Mouse (Mus musculus) forebrain, embryonic 11.5 days (tissue): Measurements from ENCODE around the gene Lamtor2. TPM values are rescaled to one million over a fixed set of nuclear protein-coding genes. Genes with fewer than 3 reads are reported as not detected.
A peak's percentile ranks its signal among the peaks of the same experiment; 100 is the strongest.

ENCODE experiments used
- ATAC-seq: fragments of 200-750 bp; cut with Nextera tagmentation; replicated peaks from 2 replicates; pipeline ENCODE4 v1.8.0; 2017; ENCODE audit warnings: moderate TSS enrichment; ENCODE audit not compliant: low FRiP score
- DNase-seq: peaks from one replicate; pipeline ENCODE4 v3.0.0-alpha.2; 2017; ENCODE audit warnings: low spot score
- H3K27ac ChIP-seq: fragments of 300-500 bp; sonication (generic); 2 replicates; pipeline ENCODE4 v1.5.1; 2014; ENCODE audit warnings: low read depth, low read length
- H3K27me3 ChIP-seq: fragments of 300-500 bp; sonication (generic); 2 replicates; pipeline ENCODE4 v1.6.1; 2014; ENCODE audit warnings: mild to moderate bottlenecking, low read length, mixed read lengths; ENCODE audit not compliant: control insufficient read depth, insufficient read depth
- H3K36me3 ChIP-seq: fragments of 300-500 bp; sonication (generic); 2 replicates; pipeline ENCODE4 v1.6.1; 2014; ENCODE audit warnings: mild to moderate bottlenecking, low read length, moderate library complexity, mixed read lengths; ENCODE audit not compliant: control insufficient read depth, insufficient read depth
- H3K4me1 ChIP-seq: fragments of 300-500 bp; sonication (generic); replicated peaks from 2 replicates; pipeline ENCODE4 v1.6.1; 2014; ENCODE audit warnings: low read length, mixed read lengths; ENCODE audit not compliant: control insufficient read depth, insufficient read depth
- H3K4me2 ChIP-seq: fragments of 300-500 bp; sonication (generic); 2 replicates; pipeline ENCODE4 v1.6.1; 2014; ENCODE audit warnings: low read depth, mild to moderate bottlenecking, low read length, moderate library complexity, mixed read lengths; ENCODE audit not compliant: severe bottlenecking
- H3K4me3 ChIP-seq: fragments of 300-500 bp; sonication (generic); 2 replicates; pipeline ENCODE4 v1.5.1; 2014; ENCODE audit warnings: low read depth, low read length
- H3K9ac ChIP-seq: fragments of 300-500 bp; sonication (generic); 2 replicates; pipeline ENCODE4 v1.6.1; 2014; ENCODE audit warnings: low read length
- H3K9me3 ChIP-seq: fragments of 300-500 bp; sonication (generic); 2 replicates; pipeline ENCODE4 v1.6.1; 2016; ENCODE audit warnings: low read length, mixed read lengths; ENCODE audit not compliant: control insufficient read depth
- WGBS: fragments of 180-500 bp; shearing (Covaris S2); extraction: QIAGEN DNeasy Blood & Tissue Kit; methylation state at CpG from one replicate; pipeline ENCODE4 v1.1.7; 2014; 5-methylcytosine and 5-hydroxymethylcytosine counted together
- polyA plus RNA-seq: library from polyadenylated mRNA; unstranded; fragments of >200 nt; fragmentation: Nextera tagmentation; extraction: Ambion mirVana; gene quantifications from 2 replicates; pipeline ENCODE4 v1.2.1, GENCODE M21; 2014

Gene Lamtor2
- polyA plus RNA-seq, 1 experiment from 2014 or later: 89.3 TPM

DNA sequence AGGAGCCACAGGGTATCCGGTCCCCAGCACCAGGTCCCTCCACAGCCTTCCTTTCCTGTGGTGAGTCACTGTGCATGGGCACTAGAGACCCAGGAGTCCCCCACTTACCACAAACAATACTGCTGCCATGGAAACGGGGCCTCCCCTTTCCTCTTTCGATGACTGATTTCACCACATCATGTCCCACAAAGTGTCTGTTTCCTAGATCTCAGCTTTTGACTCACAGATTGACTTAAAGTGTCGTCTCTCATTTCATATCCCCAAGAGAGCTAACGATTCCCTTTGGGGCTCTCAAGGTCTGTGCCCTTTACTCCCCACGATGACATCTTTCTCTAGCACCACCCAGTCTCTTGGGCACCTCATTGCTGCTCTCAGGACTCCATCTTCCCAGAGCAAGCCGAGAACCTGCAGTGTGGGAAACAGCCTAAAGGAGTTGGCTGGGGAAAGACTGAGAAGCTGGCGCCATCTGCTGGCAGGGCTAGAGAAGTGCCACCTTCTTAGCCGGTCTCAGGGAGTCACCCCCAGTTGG, 31.0 kb downstream of the Lamtor2 start:
- peak; percentile 31 for ATAC-seq
- H3K9ac ChIP-seq: no peak overlapping the region
- DNase-seq: peak; percentile 83

DNA sequence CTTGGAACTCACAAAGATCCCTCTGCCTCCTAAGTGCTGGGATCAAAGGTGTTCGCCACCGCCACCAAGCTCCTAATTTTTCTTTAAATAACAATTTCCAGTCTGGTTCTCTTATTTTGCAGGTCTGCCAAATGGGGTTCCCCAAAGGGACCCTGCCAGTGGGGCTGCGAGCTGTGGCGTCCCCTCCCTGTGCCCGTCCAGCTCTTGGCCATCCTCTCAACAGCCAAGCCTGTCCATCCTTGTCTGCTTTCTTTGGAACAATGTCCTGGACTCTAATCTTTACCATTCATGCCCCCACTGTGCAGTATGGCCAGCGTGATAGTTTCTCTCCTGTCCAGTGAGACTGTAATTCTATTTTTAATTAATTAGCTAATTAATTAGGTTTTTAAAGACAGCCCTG, 31.7 kb downstream of the Lamtor2 start:
- Histone ChIP-seq H3K9me3 (no peaks in the 10 kb centered on the region), H3K9ac (no peak overlapping the region), H3K27ac (no peak overlapping the region), H3K27me3 (no peaks in the 10 kb centered on the region), H3K36me3 (peaks cover 3% of the 10 kb centered on the region; the same call in 1 of the 2 replicates), H3K4me3 (no peak overlapping the region), H3K4me2 (no peak overlapping the region), H3K4me1 (peaks cover 2% of the 10 kb centered on the region; the same call in 1 of the 2 replicates)
- ATAC-seq (no peak), DNase-seq (peak; percentile 53)
- 91% methylated on average over 6 of the region's 6 CpGs for WGBS

More for the DNA sequence above, 31.0 kb downstream of the Lamtor2 start:
- Histone ChIP-seq H3K27me3 (no peaks in the 10 kb centered on the region), H3K4me1 (peaks cover 2% of the 10 kb centered on the region; the same call in 1 of the 2 replicates), H3K27ac (no peak overlapping the region), H3K9me3 (no peaks in the 10 kb centered on the region), H3K4me3 (no peak overlapping the region), H3K4me2 (no peak overlapping the region), H3K36me3 (peaks cover 3% of the 10 kb centered on the region; the same call in 1 of the 2 replicates)
- 35% methylated on average over 9 of the region's 9 CpGs for WGBS

DNA sequence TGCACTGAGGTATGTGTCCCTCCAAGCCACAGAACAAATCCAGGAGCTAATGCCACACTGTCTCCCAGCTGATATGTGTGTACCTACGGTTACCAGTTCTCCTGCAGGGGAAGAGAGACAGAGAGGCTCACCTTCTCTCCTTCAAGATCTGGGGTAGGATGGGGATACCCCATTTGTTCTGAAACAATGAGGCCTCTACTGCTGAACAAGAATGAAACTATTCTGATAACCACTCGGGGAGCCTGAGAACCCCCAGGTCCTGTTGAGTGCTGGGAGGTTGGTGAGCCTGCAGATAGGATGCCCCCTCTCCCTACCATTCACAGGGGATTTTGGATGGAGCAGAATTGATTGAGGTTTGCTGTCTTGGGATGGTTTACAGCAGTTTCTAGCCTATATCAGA, 32.8 kb downstream of the Lamtor2 start:
- Histone ChIP-seq H3K4me1 (no peaks in the 10 kb centered on the region), H3K36me3 (peaks cover 3% of the 10 kb centered on the region; the same call in 1 of the 2 replicates), H3K9me3 (no peaks in the 10 kb centered on the region), H3K27me3 (no peaks in the 10 kb centered on the region), H3K9ac (no peak overlapping the region), H3K4me3 (no peak overlapping the region), H3K4me2 (no peak overlapping the region), H3K27ac (no peak overlapping the region)
- DNase-seq (no peak), ATAC-seq (no peak)
- WGBS: 78% methylated on average over 2 of the region's 2 CpGs

DNA sequence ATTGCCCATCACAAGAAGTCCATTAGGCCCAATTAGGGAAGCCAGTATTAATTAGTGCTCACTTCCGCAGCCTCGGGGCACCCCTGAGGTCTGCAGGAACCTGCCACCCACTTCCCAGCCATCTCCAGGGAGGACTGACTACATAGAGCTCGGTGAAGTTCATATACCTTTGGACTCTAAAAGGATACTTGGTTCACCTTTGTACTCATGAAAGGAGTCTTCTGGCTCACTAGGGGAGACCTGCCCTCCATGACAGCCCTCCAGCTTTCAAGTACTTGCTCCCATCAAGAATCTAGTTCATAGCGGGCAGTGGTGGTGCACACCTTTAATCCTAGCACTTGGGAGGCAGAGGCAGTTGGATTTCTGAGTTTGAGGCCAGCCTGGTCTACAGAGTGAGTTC, 34.5 kb downstream of the Lamtor2 start:
- no peak overlapping the region for H3K27ac ChIP-seq
- 72% methylated on average over 4 of the region's 4 CpGs for WGBS
- H3K9me3 ChIP-seq: no peaks in the 10 kb centered on the region
- no peaks in the 10 kb centered on the region; the same call in 1 of the 2 replicates for H3K4me1 ChIP-seq
- no peaks in the 10 kb centered on the region for H3K36me3 ChIP-seq
- H3K27me3 ChIP-seq: no peaks in the 10 kb centered on the region
- DNase-seq (no peak), ATAC-seq (no peak)
- H3K4me2 ChIP-seq: no peak overlapping the region
- H3K4me3 ChIP-seq: no peak overlapping the region
- H3K9ac ChIP-seq: no peak overlapping the region

DNA sequence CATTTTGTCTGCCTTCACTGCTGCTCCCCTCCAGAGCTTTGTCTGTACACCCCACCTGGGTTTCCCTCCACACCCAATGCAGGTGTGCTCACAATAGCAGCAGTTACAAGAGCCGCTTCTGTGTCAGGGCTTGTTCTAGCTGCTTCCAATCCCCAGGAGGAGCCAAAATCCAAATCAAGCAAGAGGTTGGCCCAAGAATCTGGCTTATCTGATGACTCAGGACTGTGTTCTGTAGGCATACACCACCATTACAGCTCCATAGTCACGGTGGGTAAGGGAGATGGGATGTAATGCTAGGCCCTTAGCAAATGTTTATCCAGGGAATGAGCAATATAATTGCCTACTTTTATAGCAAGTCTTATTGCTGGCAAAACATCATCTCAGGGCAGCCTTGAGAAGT, 36.5 kb downstream of the Lamtor2 start:
- ATAC-seq: no peak
- no peaks in the 10 kb centered on the region for H3K9me3 ChIP-seq
- H3K27ac ChIP-seq: no peak overlapping the region
- no peak overlapping the region for H3K9ac ChIP-seq
- no peak overlapping the region for H3K4me2 ChIP-seq
- WGBS: 84% methylated on average over 2 of the region's 2 CpGs
- H3K27me3 ChIP-seq: no peaks in the 10 kb centered on the region
- peaks cover 15% of the 10 kb centered on the region for H3K4me1 ChIP-seq
- DNase-seq: no peak
- H3K4me3 ChIP-seq: no peak overlapping the region
- H3K36me3 ChIP-seq: no peaks in the 10 kb centered on the region

DNA sequence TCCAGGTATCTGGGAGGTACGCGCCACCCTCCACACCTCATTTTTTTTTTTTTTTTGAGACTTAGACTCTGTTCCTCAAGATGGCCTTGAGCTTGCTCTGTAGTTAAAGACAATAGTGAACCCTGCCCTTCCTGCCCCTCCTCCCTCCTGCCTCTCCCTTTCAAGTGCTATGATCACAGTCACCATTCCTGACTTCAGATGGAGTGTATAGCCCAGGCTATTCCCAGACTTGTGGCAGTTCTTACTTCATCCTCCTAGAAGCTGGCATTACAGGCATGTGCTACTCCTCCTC, 37.8 kb downstream of the Lamtor2 start:
- no peak for ATAC-seq
- Histone ChIP-seq H3K9ac (no peak overlapping the region), H3K9me3 (no peaks in the 10 kb centered on the region), H3K27me3 (no peaks in the 10 kb centered on the region), H3K4me2 (no peak overlapping the region), H3K4me1 (peaks cover 21% of the 10 kb centered on the region), H3K27ac (no peak overlapping the region), H3K36me3 (no peaks in the 10 kb centered on the region), H3K4me3 (no peak overlapping the region)
- 97% methylated on average over 2 of the region's 2 CpGs for WGBS
- DNase-seq: no peak

DNA sequence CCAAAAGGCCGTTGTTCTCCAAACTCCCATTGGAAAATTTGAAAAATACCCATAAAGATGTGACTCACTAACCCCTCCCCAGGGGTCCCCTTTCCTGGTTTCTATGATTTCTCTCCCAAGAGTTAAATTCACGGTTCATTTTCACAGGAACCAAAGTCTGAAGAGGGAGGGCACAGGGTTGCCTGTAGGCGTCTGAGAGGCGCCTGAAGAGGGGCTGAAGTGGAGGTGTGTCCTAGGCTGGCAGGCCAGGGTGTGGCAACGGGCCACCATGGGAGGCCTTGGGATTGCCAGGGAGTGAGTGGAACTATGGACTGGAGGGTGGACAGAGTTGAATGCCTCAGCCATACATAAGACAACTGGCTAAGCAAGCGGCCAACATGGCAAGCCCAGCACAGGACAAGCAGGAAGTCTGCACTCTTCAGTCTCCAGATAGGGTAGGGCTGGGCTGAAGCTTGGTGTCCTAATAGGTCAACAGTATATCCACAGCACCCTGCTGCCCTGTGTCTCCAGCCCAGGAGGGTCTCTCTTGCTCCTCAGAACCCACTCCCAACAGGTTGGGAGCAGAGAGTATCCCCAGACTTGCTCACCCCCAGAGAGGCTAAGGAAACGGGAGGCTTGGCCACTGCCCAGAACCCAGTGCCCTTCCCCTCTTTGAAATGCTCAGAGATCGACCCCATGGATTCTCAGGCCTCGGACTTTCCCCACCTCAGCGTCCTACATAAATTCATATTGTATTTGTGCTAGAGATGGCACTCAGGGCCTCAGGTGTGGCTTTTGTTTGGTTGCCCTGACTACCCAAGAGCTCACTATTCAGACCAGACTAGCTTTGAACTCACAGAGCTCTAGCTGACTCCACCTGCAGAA, 38.4 kb downstream of the Lamtor2 start:
- Histone ChIP-seq H3K4me2 (no peak overlapping the region), H3K4me3 (no peak overlapping the region), H3K4me1 (peaks cover 22% of the 10 kb centered on the region), H3K9me3 (no peaks in the 10 kb centered on the region), H3K27me3 (no peaks in the 10 kb centered on the region), H3K9ac (no peak overlapping the region), H3K27ac (no peak overlapping the region), H3K36me3 (no peaks in the 10 kb centered on the region)
- ATAC-seq: no peak
- no peak for DNase-seq
- 84% methylated on average over 10 of the region's 10 CpGs for WGBS

DNA sequence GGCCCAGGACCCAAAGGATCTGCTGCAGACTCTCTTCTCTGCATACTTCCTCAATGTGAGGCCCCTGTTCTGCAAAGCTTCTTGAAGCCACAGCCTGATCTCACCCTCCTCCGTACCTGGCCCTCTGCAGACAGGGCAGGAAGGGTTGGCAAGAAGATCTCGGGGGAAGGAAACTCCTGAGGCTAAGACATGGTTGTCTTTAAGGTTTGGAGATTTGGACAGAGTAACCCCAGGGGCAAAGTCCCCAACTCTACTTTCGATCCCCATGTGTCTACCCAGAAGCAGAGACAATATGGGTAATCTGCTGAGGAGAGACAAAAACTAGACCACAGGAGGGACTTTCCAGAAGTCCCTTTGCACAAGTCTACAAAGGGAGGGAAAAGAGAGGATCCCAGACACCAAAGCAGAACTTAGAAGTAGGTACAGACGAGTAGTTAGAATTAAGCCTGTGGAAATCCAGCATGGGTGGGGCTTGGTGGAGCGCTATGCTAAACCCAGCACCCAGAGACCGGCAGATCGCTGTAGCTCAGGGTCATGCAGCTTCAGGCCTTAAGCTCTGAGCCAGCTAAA, 39.2 kb downstream of the Lamtor2 start:
- no peaks in the 10 kb centered on the region for H3K36me3 ChIP-seq
- no peak overlapping the region for H3K4me2 ChIP-seq
- no peak for ATAC-seq
- no peak overlapping the region for H3K27ac ChIP-seq
- no peak for DNase-seq
- H3K4me1 ChIP-seq: peaks cover 27% of the 10 kb centered on the region
- H3K9ac ChIP-seq: no peak overlapping the region
- H3K4me3 ChIP-seq: no peak overlapping the region
- no peaks in the 10 kb centered on the region for H3K9me3 ChIP-seq
- WGBS: 82% methylated on average over 7 of the region's 7 CpGs
- no peaks in the 10 kb centered on the region for H3K27me3 ChIP-seq
